Mouse (Mus musculus): ENCODE data around the gene Vkorc1l1. TPM values are rescaled to one million over a fixed set of nuclear protein-coding genes. Genes with fewer than 3 reads are reported as not detected.

Vkorc1l1 gene
- polyA plus RNA-seq, 1 experiment: 19.5 TPM

- no peak for DNase-seq
- WGBS: 73% methylated on average over 7 of the region's 7 CpGs
These were observed 26.6 kb downstream of the Vkorc1l1 start for GRCm38 (mm10) chr5:129968417-129968816.

GRCm38 (mm10) chr5:129971491-129971890, 29.7 kb downstream of the Vkorc1l1 start:
- Histone ChIP-seq H3K4me1 (ENCODE audit: control insufficient read depth, insufficient read depth, low read length) (no peaks in the 10 kb centered on the region), H3K4me3 (replicated peaks; ENCODE audit: extremely low read depth, low read depth, low read length) (no peak overlapping the region)
- WGBS: 77% methylated on average over 4 of the region's 4 CpGs
- no peak for TF ChIP-seq CTCF (IDR thresholded peaks at IDR 0.05; ENCODE audit: insufficient read depth, low read length)
- TF ChIP-seq POLR2A (IDR thresholded peaks at IDR 0.05; ENCODE audit: borderline replicate concordance, extremely low read depth, low read depth, low read length): no peak
- no peak for DNase-seq

More at GRCm38 (mm10) chr5:129968417-129968816, 26.6 kb downstream of the Vkorc1l1 start:
- Histone ChIP-seq H3K4me3 (replicated peaks; ENCODE audit: extremely low read depth, low read depth, low read length) (no peak overlapping the region), H3K4me1 (ENCODE audit: control insufficient read depth, insufficient read depth, low read length) (no peaks in the 10 kb centered on the region)
- no peak for TF ChIP-seq POLR2A (IDR thresholded peaks at IDR 0.05; ENCODE audit: borderline replicate concordance, extremely low read depth, low read depth, low read length)
- no peak for TF ChIP-seq CTCF (IDR thresholded peaks at IDR 0.05; ENCODE audit: insufficient read depth, low read length)

- no peak overlapping the region for H3K4me3 ChIP-seq (replicated peaks; ENCODE audit: extremely low read depth, low read depth, low read length)
- WGBS: 86% methylated on average over 4 of the region's 4 CpGs
- no peak for DNase-seq
- H3K4me1 ChIP-seq (ENCODE audit: control insufficient read depth, insufficient read depth, low read length): no peaks in the 10 kb centered on the region
- TF ChIP-seq POLR2A (IDR thresholded peaks at IDR 0.05; ENCODE audit: borderline replicate concordance, extremely low read depth, low read depth, low read length) (no peak), CTCF (IDR thresholded peaks at IDR 0.05; ENCODE audit: insufficient read depth, low read length) (no peak)
These were observed 32.6 kb downstream of the Vkorc1l1 start for GRCm38 (mm10) chr5:129974354-129974753.

- TF ChIP-seq CTCF (IDR thresholded peaks at IDR 0.05; ENCODE audit: insufficient read depth, low read length) (no peak), POLR2A (IDR thresholded peaks at IDR 0.05; ENCODE audit: borderline replicate concordance, extremely low read depth, low read depth, low read length) (no peak)
- H3K4me3 ChIP-seq (replicated peaks; ENCODE audit: extremely low read depth, low read depth, low read length): no peak overlapping the region
- no peak for DNase-seq
- H3K4me1 ChIP-seq (ENCODE audit: control insufficient read depth, insufficient read depth, low read length): no peaks in the 10 kb centered on the region
- 50% methylated on average over 4 of the region's 4 CpGs for WGBS
These were observed 33.1 kb downstream of the Vkorc1l1 start for GRCm38 (mm10) chr5:129974866-129975311.

- Histone ChIP-seq H3K4me3 (replicated peaks; ENCODE audit: extremely low read depth, low read depth, low read length) (no peak overlapping the region), H3K4me1 (ENCODE audit: control insufficient read depth, insufficient read depth, low read length) (no peaks in the 10 kb centered on the region)
- DNase-seq: no peak
- TF ChIP-seq POLR2A (IDR thresholded peaks at IDR 0.05; ENCODE audit: borderline replicate concordance, extremely low read depth, low read depth, low read length) (no peak), CTCF (IDR thresholded peaks at IDR 0.05; ENCODE audit: insufficient read depth, low read length) (no peak)
- WGBS: 89% methylated on average over 4 of the region's 4 CpGs
These were observed 36.0 kb downstream of the Vkorc1l1 start for GRCm38 (mm10) chr5:129977768-129978167.

- no peak overlapping the region for H3K4me3 ChIP-seq (replicated peaks; ENCODE audit: extremely low read depth, low read depth, low read length)
- DNase-seq: no peak
- H3K4me1 ChIP-seq (ENCODE audit: control insufficient read depth, insufficient read depth, low read length): no peaks in the 10 kb centered on the region
- WGBS: 66% methylated on average over 5 of the region's 5 CpGs
- TF ChIP-seq POLR2A (IDR thresholded peaks at IDR 0.05; ENCODE audit: borderline replicate concordance, extremely low read depth, low read depth, low read length) (no peak), CTCF (IDR thresholded peaks at IDR 0.05; ENCODE audit: insufficient read depth, low read length) (no peak)
These were observed 36.8 kb downstream of the Vkorc1l1 start for GRCm38 (mm10) chr5:129978608-129979007.

GRCm38 (mm10) chr5:129980216-129980615, 38.4 kb downstream of the Vkorc1l1 start:
- Histone ChIP-seq H3K4me1 (ENCODE audit: control insufficient read depth, insufficient read depth, low read length) (no peaks in the 10 kb centered on the region), H3K4me3 (replicated peaks; ENCODE audit: extremely low read depth, low read depth, low read length) (no peak overlapping the region)
- no peak for DNase-seq
- TF ChIP-seq CTCF (IDR thresholded peaks at IDR 0.05; ENCODE audit: insufficient read depth, low read length) (no peak), POLR2A (IDR thresholded peaks at IDR 0.05; ENCODE audit: borderline replicate concordance, extremely low read depth, low read depth, low read length) (no peak)
- WGBS: 42% methylated on average over 3 of the region's 3 CpGs

- TF ChIP-seq CTCF (IDR thresholded peaks at IDR 0.05; ENCODE audit: insufficient read depth, low read length): no peak
- TF ChIP-seq POLR2A (IDR thresholded peaks at IDR 0.05; ENCODE audit: borderline replicate concordance, extremely low read depth, low read depth, low read length): no peak
- 72% methylated on average over 13 of the region's 13 CpGs for WGBS
- H3K4me3 ChIP-seq (replicated peaks; ENCODE audit: extremely low read depth, low read depth, low read length): no peak overlapping the region
- H3K4me1 ChIP-seq (ENCODE audit: control insufficient read depth, insufficient read depth, low read length): no peaks in the 10 kb centered on the region
- no peak for DNase-seq
These were observed 47.6 kb downstream of the Vkorc1l1 start for GRCm38 (mm10) chr5:129989376-129989775.

- TF ChIP-seq POLR2A (IDR thresholded peaks at IDR 0.05; ENCODE audit: borderline replicate concordance, extremely low read depth, low read depth, low read length) (no peak), CTCF (IDR thresholded peaks at IDR 0.05; ENCODE audit: insufficient read depth, low read length) (no peak)
- DNase-seq: no peak
- H3K4me3 ChIP-seq (replicated peaks; ENCODE audit: extremely low read depth, low read depth, low read length): no peak overlapping the region
- 84% methylated on average over 5 of the region's 5 CpGs for WGBS
- no peaks in the 10 kb centered on the region for H3K4me1 ChIP-seq (ENCODE audit: control insufficient read depth, insufficient read depth, low read length)
These were observed 50.1 kb downstream of the Vkorc1l1 start for GRCm38 (mm10) chr5:129991898-129992297.

GRCm38 (mm10) chr5:129993374-129993773, 51.6 kb downstream of the Vkorc1l1 start:
- Histone ChIP-seq H3K4me3 (replicated peaks; ENCODE audit: extremely low read depth, low read depth, low read length) (no peak overlapping the region), H3K4me1 (ENCODE audit: control insufficient read depth, insufficient read depth, low read length) (no peaks in the 10 kb centered on the region)
- TF ChIP-seq CTCF (IDR thresholded peaks at IDR 0.05; ENCODE audit: insufficient read depth, low read length): no peak
- 91% methylated on average over 14 of the region's 14 CpGs for WGBS
- DNase-seq: no peak

Data from lung, adult 2 months (tissue).